Mouse (Mus musculus) lung, adult 2 months (tissue): ENCODE measurements around the gene Nosip.

Source experiments
- CTCF ChIP-seq: fragments of 200-500 bp; IDR thresholded peaks from 2 replicates; pipeline ENCODE4 v1.5.1; 2011; ENCODE audit warnings: mild to moderate bottlenecking, low read length, control low read depth; ENCODE audit not compliant: insufficient read depth
- POLR2A ChIP-seq: fragments of 200-500 bp; IDR thresholded peaks from 2 replicates; pipeline ENCODE4 v1.6.1; 2011; ENCODE audit warnings: low read depth, mild to moderate bottlenecking, control low read depth, low read length, borderline replicate concordance; ENCODE audit errors: extremely low read depth

DNA sequence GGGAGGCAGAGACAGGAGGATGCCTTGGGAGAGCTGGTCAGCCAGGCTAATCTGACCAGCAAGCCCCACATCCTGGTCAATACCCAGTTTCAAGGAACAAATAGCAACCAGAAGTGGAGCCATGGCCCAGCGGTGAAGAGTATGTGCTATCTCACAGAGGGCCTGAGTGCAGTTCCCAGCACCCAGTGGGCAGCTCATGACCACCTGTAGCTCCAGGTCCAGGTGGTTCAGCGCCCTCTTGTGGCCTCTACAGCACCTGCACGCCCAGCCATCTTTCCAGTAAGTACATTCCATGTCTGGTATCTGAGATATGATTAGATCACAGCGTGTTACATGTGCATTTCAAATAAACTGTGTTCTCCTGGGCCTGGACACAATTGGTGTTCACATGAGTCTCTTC, 23.9 kb downstream of the Nosip start:
- TF ChIP-seq POLR2A (no peak), CTCF (no peak)
